In genomic region chr7:139590302-139590701, GRCm38 (mm10) we compare ENCODE assay signal across 8 mouse cellular contexts. TPM values are rescaled to one million over a fixed set of nuclear protein-coding genes. Genes with fewer than 3 reads are reported as not detected.
A peak's percentile ranks its signal among the peaks of the same experiment; 100 is the strongest.
DNase-seq lines count a peak whose midpoint lies in the region; ATAC-seq and TF ChIP-seq lines count a peak whose summit lies in the region.

No protein-coding gene starts in this region.

- 44% methylated on average over 3 of the region's 3 CpGs for WGBS in hindbrain, embryonic 11.5 days
- WGBS in hindbrain, embryonic 13.5 days = 39% methylated on average over 3 of the region's 3 CpGs
- WGBS in hindbrain, postnatal 0 days = 26% methylated on average over 3 of the region's 3 CpGs

- peak; percentile 58 for TF ChIP-seq RAD21 in MEL (IDR thresholded peaks at IDR 0.05; ENCODE audit: low read depth, low read length)

- no peak overlapping the region for H3K4me2 ChIP-seq in hindbrain, embryonic 11.5 days (replicated peaks; ENCODE audit: low read depth, low read length)
- H3K4me2 ChIP-seq in hindbrain, embryonic 13.5 days = no peak overlapping the region
- H3K4me2 ChIP-seq in hindbrain, postnatal 0 days (ENCODE audit: low read depth, low read length) = no peak overlapping the region

- H3K27ac ChIP-seq in hindbrain, embryonic 11.5 days (ENCODE audit: low read depth, low read length) = no peak overlapping the region
- no peak overlapping the region for H3K27ac ChIP-seq in hindbrain, embryonic 13.5 days
- no peak overlapping the region for H3K27ac ChIP-seq in MEL (ENCODE audit: control insufficient read depth, low read depth, low read length)
- H3K27ac ChIP-seq in hindbrain, postnatal 0 days = no peak overlapping the region

- no peak overlapping the region for H3K9ac ChIP-seq in hindbrain, embryonic 11.5 days (ENCODE audit: low read depth, low read length)
- no peak overlapping the region for H3K9ac ChIP-seq in hindbrain, embryonic 13.5 days
- no peak overlapping the region for H3K9ac ChIP-seq in MEL (ENCODE audit: control insufficient read depth, low read depth, low read length, poor library complexity, severe bottlenecking)
- H3K9ac ChIP-seq in hindbrain, postnatal 0 days (replicated peaks; ENCODE audit: low read length) = no peak overlapping the region

- ATAC-seq in hindbrain, embryonic 11.5 days (ENCODE audit: low FRiP score) = peak; percentile 2; the same call in 1 of the 2 replicates
- ATAC-seq in hindbrain, embryonic 13.5 days (ENCODE audit: low FRiP score) = no peak
- ATAC-seq in hindbrain, postnatal 0 days = peak; percentile 65; the same call in 1 of the 2 replicates

- no peaks in the 10 kb centered on the region for H3K36me3 ChIP-seq in hindbrain, embryonic 11.5 days (ENCODE audit: control insufficient read depth, insufficient read depth, low read length)
- H3K36me3 ChIP-seq in hindbrain, embryonic 13.5 days = no peaks in the 10 kb centered on the region
- H3K36me3 ChIP-seq in MEL (ENCODE audit: control insufficient read depth in 1 of 2, insufficient read depth in 2 of 2, low read length in 2 of 2) = no peaks in the 10 kb centered on the region
- H3K36me3 ChIP-seq in hindbrain, postnatal 0 days (ENCODE audit: insufficient read depth, low read length) = no peaks in the 10 kb centered on the region

- TF ChIP-seq CTCF in MEL (IDR thresholded peaks at IDR 0.05 in 2 of 3, conservative IDR thresholded peaks at IDR 0.05 in 1 of 3; ENCODE audit: control insufficient read depth in 1 of 3, insufficient read depth in 1 of 3, low read depth in 2 of 3, low read length in 3 of 3, poor library complexity in 1 of 3, severe bottlenecking in 1 of 3) = peak; percentile 65 to 79 (median 74)
- peak; percentile 87 for TF ChIP-seq CTCF in hindbrain, postnatal 0 days (IDR thresholded peaks at IDR 0.05; ENCODE audit: low read depth)

- DNase-seq in hindbrain, embryonic 11.5 days (ENCODE audit: low spot score) = peak; percentile 70
- peak; percentile 30 for DNase-seq in MEL (ENCODE audit: low read depth, low spot score)
- peak; percentile 41 to 47 for DNase-seq in cerebellum, postnatal 36 days
- DNase-seq in hindbrain, postnatal 0 days (ENCODE audit: low spot score) = peak; percentile 63
- peak; percentile 37 for DNase-seq in lung, postnatal 14 days
- DNase-seq in testis, postnatal 10 days (ENCODE audit: low spot score) = peak; percentile 61
- no peak for DNase-seq in frontal cortex, postnatal 25 days (ENCODE audit: low spot score in 2 of 2)

- H3K9me3 ChIP-seq in hindbrain, embryonic 11.5 days (ENCODE audit: control insufficient read depth, low read length) = no peaks in the 10 kb centered on the region
- H3K9me3 ChIP-seq in hindbrain, embryonic 13.5 days = no peaks in the 10 kb centered on the region
- H3K9me3 ChIP-seq in MEL (replicated peaks; ENCODE audit: insufficient read depth, low read length) = no peaks in the 10 kb centered on the region
- no peaks in the 10 kb centered on the region for H3K9me3 ChIP-seq in hindbrain, postnatal 0 days (ENCODE audit: low read length)

- no peak overlapping the region for H3K4me3 ChIP-seq in hindbrain, embryonic 11.5 days (ENCODE audit: low read depth, low read length)
- H3K4me3 ChIP-seq in hindbrain, embryonic 13.5 days = no peak overlapping the region
- H3K4me3 ChIP-seq in MEL (ENCODE audit: control insufficient read depth in 1 of 2, insufficient read depth in 1 of 2, low read depth in 2 of 2, low read length in 2 of 2) = no peak overlapping the region
- no peak overlapping the region for H3K4me3 ChIP-seq in hindbrain, postnatal 0 days (ENCODE audit: low read length)

- H3K4me1 ChIP-seq in hindbrain, embryonic 11.5 days (replicated peaks; ENCODE audit: control insufficient read depth, insufficient read depth, low read length) = 0 out of 2 replicates have a peak, but pooled peaks cover 2% of the 10 kb centered on the region
- H3K4me1 ChIP-seq in hindbrain, embryonic 13.5 days (replicated peaks) = peaks cover 21% of the 10 kb centered on the region
- no peaks in the 10 kb centered on the region; a peak in 1 of 4 replicates for H3K4me1 ChIP-seq in MEL (ENCODE audit: control insufficient read depth in 1 of 2, insufficient read depth in 2 of 2, low read length in 2 of 2)
- H3K4me1 ChIP-seq in hindbrain, postnatal 0 days (ENCODE audit: insufficient read depth, low read length) = no peaks in the 10 kb centered on the region

- H3K27me3 ChIP-seq in hindbrain, embryonic 11.5 days (ENCODE audit: control insufficient read depth, insufficient read depth, low read length) = peaks cover 38% of the 10 kb centered on the region
- peaks cover 97% of the 10 kb centered on the region for H3K27me3 ChIP-seq in hindbrain, embryonic 13.5 days
- no peaks in the 10 kb centered on the region for H3K27me3 ChIP-seq in MEL (ENCODE audit: control insufficient read depth in 1 of 2, insufficient read depth in 2 of 2, low read length in 2 of 2)
- peaks cover 28% of the 10 kb centered on the region for H3K27me3 ChIP-seq in hindbrain, postnatal 0 days (ENCODE audit: insufficient read depth, low read length)

- no peak for TF ChIP-seq EP300 in MEL (IDR thresholded peaks at IDR 0.05; ENCODE audit: low read depth in 1 of 2, low read length in 2 of 2)

- no peaks in the 10 kb centered on the region for H3K79me2 ChIP-seq in MEL (ENCODE audit: control insufficient read depth, insufficient read depth, low read length, poor library complexity)

- TF ChIP-seq POLR2A in MEL (IDR thresholded peaks at IDR 0.05; ENCODE audit: control insufficient read depth in 1 of 2, insufficient read depth in 1 of 2, low read depth in 1 of 2, low read length in 2 of 2, poor library complexity in 1 of 2) = no peak

TF ChIP-seq in MEL, 35 proteins besides CTCF, POLR2A, EP300 and RAD21:
- no peak for TF ChIP-seq ETS1 (IDR thresholded peaks at IDR 0.05; ENCODE audit: low read depth, low read length)
- no peak for TF ChIP-seq GABPA (IDR thresholded peaks at IDR 0.05; ENCODE audit: low read depth, low read length)
- peak; percentile 65 for TF ChIP-seq SMC3 (IDR thresholded peaks at IDR 0.05; ENCODE audit: low read depth, low read length)
- TF ChIP-seq NELFE (IDR thresholded peaks at IDR 0.05; ENCODE audit: low read depth, low read length) = no peak
- TF ChIP-seq POLR2AphosphoS2 (IDR thresholded peaks at IDR 0.05; ENCODE audit: low read length) = no peak
- TF ChIP-seq MEF2A (IDR thresholded peaks at IDR 0.05; ENCODE audit: extremely low read depth, insufficient replicate concordance, low read depth, low read length, poor library complexity, severe bottlenecking) = no peak
- TF ChIP-seq TAL1 (IDR thresholded peaks at IDR 0.05; ENCODE audit: low read length) = no peak
- TF ChIP-seq ZNF384 (IDR thresholded peaks at IDR 0.05; ENCODE audit: low read depth, low read length) = peak; percentile 46; the same call in 1 of the 2 replicates
- TF ChIP-seq TCF12 (IDR thresholded peaks at IDR 0.05; ENCODE audit: low read depth, low read length) = no peak
- no peak for TF ChIP-seq E2F4 (IDR thresholded peaks at IDR 0.05; ENCODE audit: borderline replicate concordance, low read depth, low read length)
- no peak for TF ChIP-seq RCOR1 (IDR thresholded peaks at IDR 0.05; ENCODE audit: low read depth, low read length)
- no peak for TF ChIP-seq MYC (IDR thresholded peaks at IDR 0.05; ENCODE audit: low read depth, low read length)
- TF ChIP-seq ZC3H11A (IDR thresholded peaks at IDR 0.05; ENCODE audit: low read depth, low read length) = peak; percentile 33; the same call in 1 of the 2 replicates
- no peak for TF ChIP-seq JUND (IDR thresholded peaks at IDR 0.05; ENCODE audit: low read depth, low read length)
- no peak for TF ChIP-seq KAT2A (conservative IDR thresholded peaks at IDR 0.05; ENCODE audit: low read depth, low read length)
- TF ChIP-seq MAZ (IDR thresholded peaks at IDR 0.05; ENCODE audit: low read depth, low read length) = no peak
- TF ChIP-seq CHD2 (IDR thresholded peaks at IDR 0.05; ENCODE audit: low read length) = no peak
- TF ChIP-seq SIN3A (IDR thresholded peaks at IDR 0.05; ENCODE audit: low read length) = no peak
- TF ChIP-seq USF1 (IDR thresholded peaks at IDR 0.05; ENCODE audit: low read depth, low read length) = no peak

RNA-seq across cellular contexts. Expression of gene Nkx6-2, which starts 7.7 kb away (rescaled TPM):
- 21.1 and 21.5 TPM in 2 replicates for polyA plus RNA-seq in hindbrain, embryonic 11.5 days (2014; fragmentation: Nextera tagmentation; extraction: Ambion mirVana)
- 11.3 and 14.9 TPM in 2 replicates for polyA plus RNA-seq in hindbrain, embryonic 13.5 days (2015; fragmentation: Nextera tagmentation; extraction: Ambion mirVana)
- 0.12 TPM in 1 of 2 replicates, not detected in the other for total RNA-seq in MEL (2012; rRNA removed)
- not detected for polyA plus RNA-seq in MEL (2012; ENCODE audit: insufficient read depth in 1 of 2, insufficient read length in 2 of 2, low read depth in 1 of 2, low replicate concordance in 2 of 2, missing spikeins in 1 of 2)
- 18.8 and 23.2 TPM in 2 replicates for total RNA-seq in hindbrain, postnatal 0 days (2014; rRNA removed)
- polyA plus RNA-seq in hindbrain, postnatal 0 days (2015; fragmentation: Nextera tagmentation; extraction: Ambion mirVana) = 17.4 and 20.0 TPM in 2 replicates

Comparison
In these comparisons a context has a peak if more than half of its experiments do, and no peak if none do; other contexts are left out.
1. DNase-seq: peak in hindbrain, embryonic 11.5 days (single experiment), MEL (single experiment), cerebellum, postnatal 36 days (2 of 2), hindbrain, postnatal 0 days (single experiment), lung, postnatal 14 days (single experiment) and testis, postnatal 10 days (single experiment); none in frontal cortex, postnatal 25 days (0 of 2).
2. RNA of gene Nkx6-2, which starts 7.7 kb away (polyA plus RNA-seq): 21.1 to 21.5 TPM in hindbrain, embryonic 11.5 days, 17.4 to 20.0 TPM in hindbrain, postnatal 0 days and 11.3 to 14.9 TPM in hindbrain, embryonic 13.5 days; not detected in MEL; every median in the first group is over 10 times any median in the second.